Mouse (Mus musculus) pancreas, adult 10 weeks (tissue): ENCODE results near the gene Sprr2e. TPM values are rescaled to one million over a fixed set of nuclear protein-coding genes. Genes with fewer than 3 reads are reported as not detected.

ENCODE experiments used
- polyA plus RNA-seq: library from polyadenylated mRNA; stranded (reverse); fragments of 350-450 nt; fragmentation: Illumina TruSeq; extraction: RNeasy Lipid Tissue Mini Kit (QIAGEN cat#74804); gene quantifications from one replicate; pipeline ENCODE4 v1.2.3, GENCODE M21; 2015; ENCODE audit warnings: low read depth, low replicate concordance; ENCODE audit not compliant: insufficient read depth

Sprr2e gene
- not detected for polyA plus RNA-seq

DNA sequence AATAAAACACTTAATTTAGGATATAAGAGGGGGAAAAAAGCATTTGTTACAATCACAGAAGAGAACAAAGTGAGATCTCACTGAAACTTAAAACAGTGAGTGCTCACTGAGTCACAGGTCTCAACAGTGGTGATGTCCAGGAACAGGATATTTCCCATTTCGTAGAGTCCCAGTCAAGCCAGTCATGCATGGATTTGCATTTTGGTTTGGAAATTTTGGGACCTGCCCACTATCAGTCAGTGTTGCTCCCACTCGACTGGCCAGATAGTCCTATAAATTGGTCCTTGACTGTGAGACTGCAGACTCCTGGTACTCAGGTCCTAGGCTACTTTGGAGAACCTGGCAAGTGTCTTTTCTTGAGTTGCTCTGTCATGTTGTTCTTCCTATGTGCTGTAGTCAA lies at the start of gene Sprr2e:
Sprr2e (plus strand) TSS at position 301 of the 400 bp plus-strand sequence.

DNA sequence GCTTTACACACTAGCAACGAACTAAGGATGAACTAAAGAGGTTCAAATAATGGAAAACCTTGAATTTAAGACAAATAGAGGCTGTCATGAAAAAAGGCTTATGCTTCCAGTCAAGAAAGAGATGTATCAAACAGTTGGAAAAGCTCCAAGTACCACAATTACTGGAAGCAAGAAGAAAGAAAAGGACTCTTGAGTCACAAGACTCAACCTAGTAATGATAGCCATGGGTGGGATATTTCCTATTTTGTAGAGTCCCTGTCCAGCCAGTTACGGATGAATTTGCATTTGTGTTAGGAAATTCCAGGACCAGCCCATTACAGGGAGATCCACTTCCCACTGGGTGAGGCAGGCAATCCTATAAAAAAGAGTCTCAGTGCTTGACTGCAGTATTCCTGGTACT lies 35.6 kb upstream of the Sprr2e start, which contains the start of gene Sprr2b:
Sprr2b (plus strand) TSS at position 301 of the 400 bp plus-strand sequence.

DNA sequence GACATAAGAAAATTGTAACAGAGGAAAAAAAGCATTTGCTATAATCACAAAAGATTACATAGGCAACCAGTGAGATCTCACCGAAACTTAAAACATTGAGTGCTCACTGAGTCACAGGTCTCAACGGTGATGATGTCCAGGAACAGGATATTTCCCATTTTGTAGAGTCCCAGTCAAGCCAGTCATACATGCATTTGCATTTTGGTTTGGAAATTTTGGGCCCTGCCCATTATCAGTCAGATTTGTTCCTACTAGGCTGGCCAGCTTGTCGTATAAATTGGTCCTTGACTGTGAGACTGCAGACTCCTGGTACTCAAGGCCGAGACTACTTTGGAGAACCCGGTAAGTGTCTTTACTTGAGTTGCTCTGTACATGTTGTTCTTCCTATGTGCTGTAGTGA lies 13.1 kb upstream of the Sprr2e start, which contains the start of gene Sprr2d:
Sprr2d (plus strand) TSS at position 301 of the 400 bp plus-strand sequence.

GRCm38 (mm10) chr3:92364887-92365286 lies 12.9 kb downstream of the Sprr2e start, which contains the start of gene Sprr2f:
Gene Sprr2f, plus strand, starts transcription at chr3:92365187.

DNA sequence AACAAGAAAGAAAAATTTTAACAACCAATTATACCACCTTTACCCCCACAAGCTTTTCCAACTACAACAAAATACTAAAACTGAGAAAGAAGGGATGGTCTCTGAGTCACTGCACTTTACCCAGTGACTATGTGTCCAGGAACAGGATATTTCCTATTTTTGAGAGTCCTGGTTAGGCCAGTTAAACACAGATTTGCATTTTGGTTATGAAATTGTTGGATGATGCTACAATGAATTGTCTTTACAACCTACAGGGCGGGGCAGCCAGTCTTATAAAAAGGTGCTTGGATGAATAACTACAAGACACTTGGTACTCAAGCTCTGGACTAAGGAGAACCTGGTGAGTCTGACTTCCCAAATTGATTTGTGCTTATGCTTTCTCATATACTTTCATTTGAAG lies 33.4 kb downstream of the Sprr2e start, which contains the start of gene Sprr2h:
Sprr2h (plus strand) TSS at position 301 of the 400 bp plus-strand sequence.

Other genes with a start within 250 kb of the Sprr2e start
- gene Prr9, start 228.2 kb upstream of the Sprr2e start, polyA plus RNA-seq: not detected
- gene Lelp1, start 209.4 kb upstream of the Sprr2e start, polyA plus RNA-seq: not detected
- not detected for gene Sprr2a1, start 136.3 kb upstream of the Sprr2e start, polyA plus RNA-seq
- not detected for gene Sprr2a2, start 136.2 kb upstream of the Sprr2e start, polyA plus RNA-seq
- not detected for gene Sprr2a3, start 66.7 kb upstream of the Sprr2e start, polyA plus RNA-seq
- gene Sprr2b, start 35.5 kb upstream of the Sprr2e start, polyA plus RNA-seq: not detected
- gene Sprr2d, start 13.0 kb upstream of the Sprr2e start, polyA plus RNA-seq: not detected
- gene Sprr2f, start 13.0 kb downstream of the Sprr2e start, polyA plus RNA-seq: not detected
- not detected for gene Sprr2h, start 33.5 kb downstream of the Sprr2e start, polyA plus RNA-seq
- gene Sprr2i, start 55.8 kb downstream of the Sprr2e start, polyA plus RNA-seq: not detected
- not detected for gene Sprr2j-ps, start 65.9 kb downstream of the Sprr2e start, polyA plus RNA-seq
- not detected for gene Gm9774, start 77.3 kb downstream of the Sprr2e start, polyA plus RNA-seq
- gene Sprr2k, start 80.4 kb downstream of the Sprr2e start, polyA plus RNA-seq: not detected
- not detected for gene Sprr1b, start 86.6 kb downstream of the Sprr2e start, polyA plus RNA-seq
- gene Sprr3, start 106.6 kb downstream of the Sprr2e start, polyA plus RNA-seq: not detected
- not detected for gene Sprr1a, start 133.8 kb downstream of the Sprr2e start, polyA plus RNA-seq
- not detected for gene Sprr4, start 148.3 kb downstream of the Sprr2e start, polyA plus RNA-seq
- not detected for gene 2310046K23Rik, start 182.4 kb downstream of the Sprr2e start, polyA plus RNA-seq
- not detected for gene Ivl, start 221.6 kb downstream of the Sprr2e start, polyA plus RNA-seq
- not detected for gene Smcp, start 236.9 kb downstream of the Sprr2e start, polyA plus RNA-seq